Mouse (Mus musculus) kidney, embryonic 14.5 days (tissue): ENCODE measurements at regions not wholly inside any gene's neighbourhood (a gene's known extent, or its start where the extent isn't known, plus 50 kb on each side); places are given as distances from the start of the nearest gene placed in this dataset.

ENCODE experiments used
- ATAC-seq: fragments of 200-750 bp; cut with Nextera tagmentation; 2 replicates; pipeline ENCODE4 v1.8.0; 2017; ENCODE audit warnings: moderate number of reproducible peaks, mild to moderate bottlenecking, moderate TSS enrichment, moderate library complexity; ENCODE audit not compliant: low FRiP score, low TSS enrichment
- H3K27ac ChIP-seq: fragments of 300-500 bp; sonication (generic); 2 replicates; pipeline ENCODE4 v1.5.1; 2014; ENCODE audit warnings: low read depth, mild to moderate bottlenecking, low read length, moderate library complexity, mixed read lengths
- H3K27me3 ChIP-seq: fragments of 300-500 bp; sonication (generic); 2 replicates; pipeline ENCODE4 v1.6.1; 2014; ENCODE audit warnings: mild to moderate bottlenecking, low read length; ENCODE audit not compliant: control insufficient read depth, insufficient read depth
- H3K36me3 ChIP-seq: fragments of 300-500 bp; sonication (generic); 2 replicates; pipeline ENCODE4 v1.6.1; 2014; ENCODE audit warnings: low read length, mixed read lengths; ENCODE audit not compliant: control insufficient read depth, insufficient read depth
- H3K4me1 ChIP-seq: fragments of 300-500 bp; sonication (generic); 2 replicates; pipeline ENCODE4 v1.6.1; 2014; ENCODE audit warnings: low read length, mixed read lengths; ENCODE audit not compliant: control insufficient read depth, insufficient read depth
- H3K4me2 ChIP-seq: fragments of 300-500 bp; sonication (generic); replicated peaks from 2 replicates; pipeline ENCODE4 v1.6.1; 2014; ENCODE audit warnings: low read depth, mild to moderate bottlenecking, low read length
- H3K4me3 ChIP-seq: fragments of 300-500 bp; sonication (generic); 2 replicates; pipeline ENCODE4 v1.5.1; 2014; ENCODE audit warnings: mild to moderate bottlenecking, low read length
- H3K9ac ChIP-seq: fragments of 300-500 bp; sonication (generic); 2 replicates; pipeline ENCODE4 v1.6.1; 2014; ENCODE audit warnings: low read depth, mild to moderate bottlenecking, low read length, moderate library complexity
- H3K9me3 ChIP-seq: fragments of 300-500 bp; sonication (generic); 2 replicates; pipeline ENCODE4 v1.6.1; 2016; ENCODE audit warnings: low read length; ENCODE audit not compliant: control insufficient read depth
- WGBS: fragments of 180-500 bp; shearing (Covaris S2); extraction: QIAGEN DNeasy Blood & Tissue Kit; methylation state at CpG from one replicate; pipeline ENCODE4 v1.1.7; 2014; 5-methylcytosine and 5-hydroxymethylcytosine counted together

DNA sequence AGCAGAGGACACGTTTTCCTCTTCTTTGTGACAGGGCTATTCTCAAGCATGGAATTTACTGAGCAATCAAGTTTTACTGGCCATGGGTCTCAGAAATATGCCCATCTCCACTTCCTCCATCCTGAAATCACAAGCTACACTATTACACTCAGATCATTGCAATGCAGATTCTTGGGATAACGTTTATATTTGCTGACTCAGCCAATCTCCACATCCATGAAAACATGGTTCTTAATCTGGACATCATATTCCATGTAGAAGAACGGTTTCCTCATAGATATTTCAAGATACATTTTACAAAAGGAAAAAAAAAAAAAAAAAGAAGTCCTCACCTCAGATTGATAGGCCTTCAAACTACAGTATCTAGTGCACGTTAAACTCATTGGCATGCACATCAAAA, 1462.1 kb upstream of the Flrt2 start:
- WGBS = 88% methylated on average over 4 of the region's 4 CpGs
- no peak for ATAC-seq
- Histone ChIP-seq H3K4me2 (no peak overlapping the region), H3K27me3 (no peaks in the 10 kb centered on the region), H3K27ac (no peak overlapping the region), H3K4me1 (no peaks in the 10 kb centered on the region), H3K36me3 (no peaks in the 10 kb centered on the region), H3K9ac (no peak overlapping the region), H3K4me3 (no peak overlapping the region), H3K9me3 (no peaks in the 10 kb centered on the region)

DNA sequence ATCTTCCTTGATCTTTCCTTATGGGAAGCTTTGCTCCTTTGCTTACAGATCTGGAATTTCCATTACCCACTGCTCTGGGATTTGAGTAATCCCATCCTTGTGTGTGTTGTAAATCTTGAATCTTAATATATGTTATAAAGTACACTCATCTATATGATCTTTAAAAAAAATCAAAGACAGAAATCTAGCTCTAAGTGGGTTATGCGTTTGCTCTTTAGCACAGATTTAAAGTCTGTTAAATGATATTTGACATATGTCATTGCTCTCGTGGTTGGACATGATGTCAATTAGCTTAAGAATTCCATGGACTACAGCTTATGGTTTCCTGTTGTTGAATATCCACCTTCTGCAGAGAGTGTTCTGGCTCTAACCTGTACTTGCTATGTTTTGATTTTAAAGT, 1446.7 kb upstream of the Flrt2 start:
- Histone ChIP-seq H3K27ac (no peak overlapping the region), H3K4me3 (no peak overlapping the region), H3K9me3 (no peaks in the 10 kb centered on the region), H3K36me3 (no peaks in the 10 kb centered on the region), H3K27me3 (no peaks in the 10 kb centered on the region), H3K4me2 (no peak overlapping the region), H3K9ac (no peak overlapping the region), H3K4me1 (no peaks in the 10 kb centered on the region)
- WGBS = 44% methylated on average over 2 of the region's 2 CpGs
- no peak for ATAC-seq

DNA sequence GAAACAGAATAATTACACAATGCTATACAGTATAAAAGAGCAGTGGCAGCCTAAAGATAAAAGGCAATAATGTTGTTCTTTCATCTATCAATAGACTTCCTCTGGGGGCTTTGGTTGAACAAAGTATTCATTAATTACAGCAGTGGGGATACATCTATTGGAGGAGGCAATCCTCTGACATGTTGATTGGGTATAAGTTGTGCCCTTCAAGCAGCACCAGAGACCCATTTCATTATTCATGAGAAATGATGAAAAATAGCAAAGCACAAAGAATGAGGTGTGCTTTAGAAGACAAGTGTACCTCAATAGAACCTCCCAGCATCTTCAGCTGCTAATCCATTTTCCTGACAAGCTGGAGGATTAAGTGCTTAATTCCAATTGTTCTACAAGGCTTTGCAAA, 1444.7 kb upstream of the Flrt2 start:
- no peak overlapping the region for H3K4me2 ChIP-seq
- H3K4me1 ChIP-seq = no peaks in the 10 kb centered on the region
- H3K27ac ChIP-seq = no peak overlapping the region
- ATAC-seq = no peak
- no peak overlapping the region for H3K9ac ChIP-seq
- no peak overlapping the region for H3K4me3 ChIP-seq
- no peaks in the 10 kb centered on the region for H3K27me3 ChIP-seq
- no peaks in the 10 kb centered on the region for H3K36me3 ChIP-seq
- H3K9me3 ChIP-seq = no peaks in the 10 kb centered on the region

DNA sequence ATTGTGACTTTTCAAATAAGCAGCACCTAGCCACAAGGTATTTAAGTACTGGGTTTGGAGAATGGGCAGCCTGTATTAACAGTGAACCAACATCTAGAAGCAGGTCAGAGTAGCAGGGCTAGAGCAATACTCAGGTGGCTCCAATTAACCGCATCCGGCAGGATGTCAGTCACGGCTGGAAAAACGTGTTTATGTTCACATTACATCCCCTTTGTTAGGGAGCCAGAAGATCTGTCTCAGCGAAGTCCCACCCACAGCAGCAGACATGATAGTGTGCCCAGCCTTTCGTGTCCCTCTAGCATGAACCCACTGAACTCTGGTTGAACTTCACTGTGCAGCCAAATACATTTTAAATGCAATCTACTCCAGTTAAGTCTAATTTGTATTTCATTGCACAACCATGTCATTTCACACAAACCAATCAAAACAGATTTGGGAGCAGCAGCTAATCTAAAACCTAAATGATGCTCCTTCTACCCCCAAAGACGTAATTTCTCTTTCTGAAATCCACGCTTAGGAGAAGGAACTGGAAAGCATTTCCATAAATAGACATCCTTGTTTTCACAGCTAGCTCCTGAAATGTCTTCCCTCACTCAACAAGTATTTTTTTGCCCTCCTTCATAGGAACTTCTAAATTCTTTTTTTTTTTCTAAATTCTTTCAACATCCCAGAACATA, 1438.9 kb upstream of the Flrt2 start:
- Histone ChIP-seq H3K36me3 (no peaks in the 10 kb centered on the region), H3K4me1 (0 out of 2 replicates have a peak, but pooled peaks cover 2% of the 10 kb centered on the region), H3K4me3 (no peak overlapping the region), H3K9me3 (no peaks in the 10 kb centered on the region), H3K4me2 (no peak overlapping the region; the same call in 1 of the 2 replicates), H3K9ac (no peak overlapping the region), H3K27me3 (no peaks in the 10 kb centered on the region), H3K27ac (no peak overlapping the region)
- 0 out of 2 replicates have a peak, but pooled peaks have one; percentile 24 for ATAC-seq
- 27% methylated on average over 8 of the region's 8 CpGs for WGBS

DNA sequence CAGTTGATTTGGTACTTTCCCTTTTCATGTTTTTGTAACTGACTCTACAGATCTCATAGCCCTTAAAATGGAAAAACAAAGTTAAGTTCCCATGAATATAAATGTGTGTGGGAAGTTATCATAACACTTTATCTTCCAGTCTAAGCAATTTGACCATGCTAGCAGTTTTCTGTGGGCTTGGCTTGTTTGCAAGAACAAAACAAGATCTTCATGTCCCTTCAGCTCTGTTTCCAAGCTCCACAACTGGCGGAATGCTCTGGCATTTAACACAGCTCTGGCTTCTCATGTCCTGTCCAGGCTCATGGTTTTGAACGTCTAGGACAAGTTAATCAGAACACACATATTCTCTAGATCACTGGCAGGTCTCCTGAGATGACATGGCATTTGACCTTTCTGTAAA, 1411.1 kb upstream of the Flrt2 start:
- WGBS = 68% methylated on average over 2 of the region's 2 CpGs
- H3K27me3 ChIP-seq = no peaks in the 10 kb centered on the region
- H3K36me3 ChIP-seq = no peaks in the 10 kb centered on the region
- no peaks in the 10 kb centered on the region for H3K9me3 ChIP-seq
- ATAC-seq = no peak
- no peak overlapping the region for H3K4me2 ChIP-seq
- no peaks in the 10 kb centered on the region for H3K4me1 ChIP-seq
- H3K27ac ChIP-seq = no peak overlapping the region
- no peak overlapping the region for H3K4me3 ChIP-seq
- H3K9ac ChIP-seq = no peak overlapping the region

DNA sequence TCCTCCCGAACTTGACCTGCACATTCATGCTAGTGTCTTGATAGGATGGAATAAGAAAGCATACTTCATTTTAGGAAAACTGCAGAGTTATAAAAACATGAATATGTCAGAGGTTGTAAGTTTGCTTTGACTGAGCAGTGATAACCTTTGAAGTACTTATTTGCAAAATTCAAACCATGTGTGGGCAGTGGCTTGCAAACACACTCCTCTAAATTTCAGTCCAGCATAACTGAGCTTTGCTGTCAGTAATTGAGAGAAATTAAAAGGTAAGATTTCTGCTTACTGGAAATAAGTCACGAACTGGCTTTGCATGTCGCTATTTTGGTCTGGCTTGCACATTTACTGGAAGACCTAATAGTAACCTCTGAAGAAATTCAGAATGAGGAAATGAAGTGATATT, 1409.1 kb upstream of the Flrt2 start:
- 77% methylated on average over 3 of the region's 3 CpGs for WGBS
- Histone ChIP-seq H3K4me3 (no peak overlapping the region), H3K9me3 (no peaks in the 10 kb centered on the region), H3K27ac (no peak overlapping the region), H3K4me1 (no peaks in the 10 kb centered on the region), H3K9ac (no peak overlapping the region), H3K4me2 (no peak overlapping the region), H3K36me3 (no peaks in the 10 kb centered on the region), H3K27me3 (no peaks in the 10 kb centered on the region)
- ATAC-seq = no peak

DNA sequence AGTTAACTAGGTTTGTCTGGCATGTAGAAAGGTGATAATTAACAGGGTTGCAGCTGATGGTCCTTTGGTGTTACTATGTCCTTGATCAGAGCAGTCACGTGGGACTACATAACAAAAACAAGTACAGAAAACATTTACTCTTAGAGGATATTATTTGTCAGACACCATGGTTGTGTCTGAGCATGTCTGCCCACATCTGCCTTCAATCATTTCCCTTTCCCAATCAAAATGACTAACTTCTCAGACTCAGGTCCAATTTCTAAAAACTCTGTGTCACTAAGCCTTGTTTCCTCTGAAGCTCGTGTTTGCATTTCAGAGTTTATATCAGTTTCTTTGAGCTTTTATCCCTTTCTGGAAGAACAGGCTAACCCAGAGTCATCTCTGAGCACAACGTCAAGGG, 1408.5 kb upstream of the Flrt2 start:
- no peak overlapping the region for H3K27ac ChIP-seq
- H3K9me3 ChIP-seq = no peaks in the 10 kb centered on the region
- no peaks in the 10 kb centered on the region for H3K36me3 ChIP-seq
- H3K9ac ChIP-seq = no peak overlapping the region
- ATAC-seq = no peak
- H3K4me1 ChIP-seq = no peaks in the 10 kb centered on the region
- no peaks in the 10 kb centered on the region for H3K27me3 ChIP-seq
- H3K4me3 ChIP-seq = no peak overlapping the region
- WGBS = 71% methylated on average over 3 of the region's 3 CpGs
- no peak overlapping the region for H3K4me2 ChIP-seq

DNA sequence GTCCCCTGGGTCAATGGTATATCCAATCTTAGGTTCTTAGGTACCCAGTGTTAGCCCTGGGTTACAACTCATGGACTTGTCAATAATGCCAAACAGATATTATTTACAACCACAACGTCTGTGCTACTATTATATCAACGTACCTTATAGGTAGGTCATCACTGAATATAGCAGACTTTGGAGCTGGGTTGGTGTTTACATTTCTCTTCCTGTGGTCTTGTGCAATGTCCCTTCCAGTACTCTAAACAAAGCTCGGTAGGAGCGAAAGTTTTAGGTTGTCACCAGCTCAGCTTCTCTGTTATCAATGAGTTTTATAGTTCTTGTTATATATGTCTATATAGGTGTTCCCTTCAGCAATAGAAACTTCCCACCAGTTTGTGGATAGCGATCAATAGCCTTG, 1394.2 kb upstream of the Flrt2 start:
- WGBS = 88% methylated on average over 5 of the region's 5 CpGs
- H3K4me1 ChIP-seq = no peaks in the 10 kb centered on the region
- no peak overlapping the region for H3K9ac ChIP-seq
- no peak overlapping the region for H3K4me2 ChIP-seq
- no peaks in the 10 kb centered on the region for H3K9me3 ChIP-seq
- no peaks in the 10 kb centered on the region for H3K27me3 ChIP-seq
- H3K4me3 ChIP-seq = no peak overlapping the region
- H3K27ac ChIP-seq = no peak overlapping the region
- no peaks in the 10 kb centered on the region for H3K36me3 ChIP-seq
- no peak for ATAC-seq

DNA sequence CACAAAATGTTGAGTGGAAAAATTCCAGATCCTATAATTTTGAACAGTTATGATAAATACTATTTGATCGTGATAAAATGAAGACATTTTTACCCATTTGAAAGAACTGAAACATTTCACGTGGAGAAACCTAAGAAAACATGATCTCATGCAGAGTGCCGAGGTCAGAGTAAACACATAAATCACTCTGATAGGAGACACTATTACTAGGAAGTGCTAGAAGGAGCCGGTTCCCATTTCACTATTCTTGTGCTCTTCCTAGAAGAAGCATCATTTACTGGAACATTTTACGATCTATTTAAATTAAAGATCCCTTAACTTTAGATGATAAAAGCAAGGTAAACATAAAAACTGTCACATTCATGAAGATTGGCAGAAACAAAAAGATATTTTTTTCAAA, 1359.7 kb upstream of the Flrt2 start:
- WGBS = 18% methylated on average over 5 of the region's 5 CpGs
- H3K27ac ChIP-seq = no peak overlapping the region
- H3K9ac ChIP-seq = no peak overlapping the region
- H3K9me3 ChIP-seq = no peaks in the 10 kb centered on the region
- no peak overlapping the region for H3K4me2 ChIP-seq
- no peak overlapping the region for H3K4me3 ChIP-seq
- H3K27me3 ChIP-seq = no peaks in the 10 kb centered on the region
- no peaks in the 10 kb centered on the region for H3K36me3 ChIP-seq
- no peak; the same call in 1 of the 2 replicates for ATAC-seq
- no peaks in the 10 kb centered on the region for H3K4me1 ChIP-seq
